Comparison of ENCODE assay signal across 7 mouse cellular contexts in the genomic region with DNA sequence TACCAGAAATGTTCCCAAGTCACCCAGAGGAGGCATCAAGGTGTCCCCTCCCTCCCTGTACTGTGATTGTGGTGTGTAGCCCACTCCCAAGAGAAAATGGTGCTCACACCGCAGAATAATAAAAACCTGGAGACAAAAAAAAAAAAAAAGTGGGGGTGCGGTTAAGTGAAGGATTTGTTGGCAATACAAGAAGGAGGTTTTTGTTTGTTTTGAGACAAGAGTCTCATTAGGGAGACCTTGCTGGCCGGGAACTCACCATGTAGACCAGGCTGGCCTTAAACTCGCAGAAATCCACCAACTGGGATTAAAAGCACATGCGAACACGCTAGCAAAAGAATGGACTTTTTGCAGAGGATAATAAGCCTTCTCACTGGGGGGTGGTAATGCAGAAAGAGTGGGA. TPM values are rescaled to one million over a fixed set of nuclear protein-coding genes. Genes with fewer than 3 reads are reported as not detected.
A peak's percentile ranks its signal among the peaks of the same experiment; 100 is the strongest.
DNase-seq lines count a peak whose midpoint lies in the region; ATAC-seq and TF ChIP-seq lines count a peak whose summit lies in the region.

B3gnt7 (plus strand) TSS at position 301 of the 400 bp plus-strand sequence.

- peak within 1 kb of the TSS; percentile 98 for H3K4me2 ChIP-seq in lung, embryonic 16.5 days (ENCODE audit: low read depth, low read length)
- H3K4me2 ChIP-seq in forebrain, embryonic 13.5 days = peak within 1 kb of the TSS; percentile 92
- H3K4me2 ChIP-seq in limb, embryonic 11.5 days (ENCODE audit: low read depth, severe bottlenecking) = peak within 1 kb of the TSS; percentile 89

- H3K9me3 ChIP-seq in lung, embryonic 16.5 days (ENCODE audit: control insufficient read depth, low read length) = no peaks in the 10 kb centered on the region
- H3K9me3 ChIP-seq in forebrain, embryonic 13.5 days (replicated peaks) = no peaks in the 10 kb centered on the region
- 0 out of 2 replicates have a peak, but pooled peaks cover 3% of the 10 kb centered on the region for H3K9me3 ChIP-seq in limb, embryonic 11.5 days (ENCODE audit: control insufficient read depth, low read length)

- peak within 1 kb of the TSS; percentile 26; the same call in 1 of the 2 replicates for H3K27ac ChIP-seq in lung, embryonic 16.5 days (ENCODE audit: low read length)
- H3K27ac ChIP-seq in forebrain, embryonic 13.5 days = no peak within 1 kb of the TSS
- H3K27ac ChIP-seq in limb, embryonic 11.5 days (replicated peaks; ENCODE audit: low read depth, low read length) = no peak within 1 kb of the TSS
- peak within 1 kb of the TSS; percentile 21; the same call in 1 of the 2 replicates for H3K27ac ChIP-seq in small intestine, adult 2 months (ENCODE audit: insufficient read depth, low read depth, low read length)

- H3K9ac ChIP-seq in lung, embryonic 16.5 days (ENCODE audit: low read length) = peak within 1 kb of the TSS; percentile 69
- H3K9ac ChIP-seq in forebrain, embryonic 13.5 days = peak within 1 kb of the TSS; percentile 74
- H3K9ac ChIP-seq in limb, embryonic 11.5 days (ENCODE audit: low read length) = peak within 1 kb of the TSS; percentile 66

- peaks cover 11% of the 10 kb centered on the region for H3K27me3 ChIP-seq in lung, embryonic 16.5 days (ENCODE audit: control insufficient read depth, insufficient read depth, low read depth, low read length)
- H3K27me3 ChIP-seq in forebrain, embryonic 13.5 days = peaks cover 57% of the 10 kb centered on the region
- H3K27me3 ChIP-seq in limb, embryonic 11.5 days (ENCODE audit: control insufficient read depth, insufficient read depth, low read length) = peaks cover 23% of the 10 kb centered on the region
- H3K27me3 ChIP-seq in small intestine, adult 2 months (ENCODE audit: control insufficient read depth, insufficient read depth, low read length) = peaks cover 7% of the 10 kb centered on the region; the same call in 1 of the 2 replicates

- peaks cover 10% of the 10 kb centered on the region for H3K4me1 ChIP-seq in lung, embryonic 16.5 days (replicated peaks; ENCODE audit: control insufficient read depth, insufficient read depth, low read length)
- H3K4me1 ChIP-seq in forebrain, embryonic 13.5 days = peaks cover 12% of the 10 kb centered on the region
- H3K4me1 ChIP-seq in limb, embryonic 11.5 days (ENCODE audit: control insufficient read depth, insufficient read depth, low read length) = peaks cover 18% of the 10 kb centered on the region
- peaks cover 26% of the 10 kb centered on the region for H3K4me1 ChIP-seq in small intestine, adult 2 months (ENCODE audit: control insufficient read depth, insufficient read depth, insufficient read length, low read length)

- TF ChIP-seq POLR2A in small intestine, adult 2 months (IDR thresholded peaks at IDR 0.05; ENCODE audit: low read depth, low read length) = no peak

- H3K36me3 ChIP-seq in lung, embryonic 16.5 days (ENCODE audit: control insufficient read depth, insufficient read depth, low read length) = no peaks in the 10 kb centered on the region
- H3K36me3 ChIP-seq in forebrain, embryonic 13.5 days (ENCODE audit: poor library complexity, severe bottlenecking) = no peaks in the 10 kb centered on the region
- H3K36me3 ChIP-seq in limb, embryonic 11.5 days (ENCODE audit: control insufficient read depth, insufficient read depth, low read length) = no peaks in the 10 kb centered on the region
- 0 out of 2 replicates have a peak, but pooled peaks cover 7% of the 10 kb centered on the region for H3K36me3 ChIP-seq in small intestine, adult 2 months (ENCODE audit: control insufficient read depth, insufficient read depth, low read length)

- no peak for TF ChIP-seq CTCF in small intestine, adult 2 months (IDR thresholded peaks at IDR 0.05; ENCODE audit: extremely low read depth, insufficient read length, insufficient replicate concordance, low read depth, low read length)

- no peak for ATAC-seq in lung, embryonic 16.5 days (ENCODE audit: low read depth)
- no peak for ATAC-seq in forebrain, embryonic 13.5 days
- no peak for ATAC-seq in limb, embryonic 11.5 days (ENCODE audit: insufficient number of reproducible peaks, low FRiP score, low TSS enrichment, low read depth)

- 32% methylated on average over 6 of the region's 6 CpGs for WGBS in lung, embryonic 16.5 days
- WGBS in forebrain, embryonic 13.5 days = 15% methylated on average over 6 of the region's 6 CpGs
- 23% methylated on average over 6 of the region's 6 CpGs for WGBS in limb, embryonic 11.5 days
- WGBS in small intestine, adult 2 months = 56% methylated on average over 6 of the region's 6 CpGs

- DNase-seq in lung, postnatal 14 days = no peak
- no peak for DNase-seq in limb, embryonic 11.5 days (ENCODE audit: low spot score)
- no peak for DNase-seq in layer of hippocampus, postnatal 36 days
- DNase-seq in right cerebral cortex, postnatal 10 days (ENCODE audit: low spot score in 2 of 2) = no peak

- peak within 1 kb of the TSS; percentile 67 for H3K4me3 ChIP-seq in lung, embryonic 16.5 days (ENCODE audit: low read length)
- peak within 1 kb of the TSS; percentile 58 for H3K4me3 ChIP-seq in forebrain, embryonic 13.5 days
- H3K4me3 ChIP-seq in limb, embryonic 11.5 days (ENCODE audit: low read depth, low read length) = peak within 1 kb of the TSS; percentile 58
- peak within 1 kb of the TSS; percentile 93 for H3K4me3 ChIP-seq in small intestine, adult 2 months (ENCODE audit: low read depth, low read length)

RNA-seq across cellular contexts. Expression of gene B3gnt7, which starts in this region (rescaled TPM):
- 4.5 and 4.7 TPM in 2 replicates for polyA plus RNA-seq in lung, embryonic 16.5 days (2015; fragmentation: Nextera tagmentation; extraction: Ambion mirVana)
- 1.5 and 2.1 TPM in 2 replicates for polyA plus RNA-seq in forebrain, embryonic 13.5 days (2015; fragmentation: Nextera tagmentation; extraction: Ambion mirVana)
- polyA plus RNA-seq in limb, embryonic 11.5 days (2014; fragmentation: Nextera tagmentation; extraction: Ambion mirVana) = 5.3 and 5.6 TPM in 2 replicates
- 17.9 and 43.6 TPM in 2 replicates for polyA plus RNA-seq in small intestine, adult 2 months (2012; rRNA removed)
- 1 to 10 TPM; 1.2 to 1.6 TPM for total RNA-seq in layer of hippocampus, postnatal 36 days (2021)

Comparison
In these comparisons a context has a peak if more than half of its experiments do, and no peak if none do; other contexts are left out.
1. H3K27ac ChIP-seq: peak in lung, embryonic 16.5 days (single experiment) and small intestine, adult 2 months (single experiment); none in forebrain, embryonic 13.5 days (single experiment) and limb, embryonic 11.5 days (single experiment).
2. Peak in every context shown above with its lines, with median percentiles within 50 percentile points of each other: H3K4me2 ChIP-seq, H3K4me3 ChIP-seq and H3K9ac ChIP-seq.